Mouse (Mus musculus): ENCODE results near the gene Rnf144a. TPM values are rescaled to one million over a fixed set of nuclear protein-coding genes. Genes with fewer than 3 reads are reported as not detected.

The Rnf144a gene
- polyA plus RNA-seq, 1 experiment from 2014 or later, result 19.2 TPM

GRCm38 (mm10) chr12:26289200-26289599, 125.9 kb downstream of the Rnf144a start:
- Histone ChIP-seq H3K9ac (no peak overlapping the region), H3K27ac (no peak overlapping the region), H3K9me3 (ENCODE audit: control insufficient read depth, low read length) (no peaks in the 10 kb centered on the region), H3K4me1 (replicated peaks; ENCODE audit: control insufficient read depth, insufficient read depth, low read length) (no peaks in the 10 kb centered on the region), H3K4me3 (replicated peaks; ENCODE audit: low read length) (no peak overlapping the region), H3K36me3 (replicated peaks; ENCODE audit: control insufficient read depth, insufficient read depth) (no peaks in the 10 kb centered on the region), H3K4me2 (replicated peaks) (no peak overlapping the region), H3K27me3 (ENCODE audit: control insufficient read depth, insufficient read depth, low read length) (no peaks in the 10 kb centered on the region)
- ATAC-seq (ENCODE audit: low FRiP score), result no peak
- 77% methylated on average over 2 of the region's 2 CpGs for WGBS
- DNase-seq (ENCODE audit: low spot score), result no peak

GRCm38 (mm10) chr12:26288347-26288746, 126.7 kb downstream of the Rnf144a start:
- H3K27ac ChIP-seq, result no peak overlapping the region
- H3K4me1 ChIP-seq (replicated peaks; ENCODE audit: control insufficient read depth, insufficient read depth, low read length), result no peaks in the 10 kb centered on the region
- WGBS, result 89% methylated on average over 1 of the region's 1 CpGs
- no peak overlapping the region for H3K4me3 ChIP-seq (replicated peaks; ENCODE audit: low read length)
- no peak overlapping the region for H3K9ac ChIP-seq
- H3K36me3 ChIP-seq (replicated peaks; ENCODE audit: control insufficient read depth, insufficient read depth), result no peaks in the 10 kb centered on the region
- ATAC-seq (ENCODE audit: low FRiP score), result no peak
- H3K9me3 ChIP-seq (ENCODE audit: control insufficient read depth, low read length), result no peaks in the 10 kb centered on the region
- no peak overlapping the region for H3K4me2 ChIP-seq (replicated peaks)
- no peaks in the 10 kb centered on the region for H3K27me3 ChIP-seq (ENCODE audit: control insufficient read depth, insufficient read depth, low read length)
- no peak for DNase-seq (ENCODE audit: low spot score)

- no peaks in the 10 kb centered on the region for H3K27me3 ChIP-seq (ENCODE audit: control insufficient read depth, insufficient read depth, low read length)
- H3K9ac ChIP-seq, result 0 out of 2 replicates have a peak overlapping the region, but pooled peaks have one; percentile 13
- 55% methylated on average over 8 of the region's 8 CpGs for WGBS
- H3K4me1 ChIP-seq (replicated peaks; ENCODE audit: control insufficient read depth, insufficient read depth, low read length), result no peaks in the 10 kb centered on the region
- ATAC-seq (ENCODE audit: low FRiP score) (no peak), DNase-seq (ENCODE audit: low spot score) (no peak)
- H3K9me3 ChIP-seq (ENCODE audit: control insufficient read depth, low read length), result no peaks in the 10 kb centered on the region
- no peaks in the 10 kb centered on the region for H3K36me3 ChIP-seq (replicated peaks; ENCODE audit: control insufficient read depth, insufficient read depth)
- peak overlapping the region; percentile 62 for H3K27ac ChIP-seq
- H3K4me2 ChIP-seq (replicated peaks), result no peak overlapping the region
- no peak overlapping the region for H3K4me3 ChIP-seq (replicated peaks; ENCODE audit: low read length)
Measured at GRCm38 (mm10) chr12:26285939-26286338, 129.1 kb downstream of the Rnf144a start.

- ATAC-seq (ENCODE audit: low FRiP score) (no peak), DNase-seq (ENCODE audit: low spot score) (no peak)
- no peak overlapping the region for H3K4me3 ChIP-seq (replicated peaks; ENCODE audit: low read length)
- H3K9ac ChIP-seq, result 0 out of 2 replicates have a peak overlapping the region, but pooled peaks have one; percentile 13
- peak overlapping the region; percentile 62 for H3K27ac ChIP-seq
- no peaks in the 10 kb centered on the region for H3K9me3 ChIP-seq (ENCODE audit: control insufficient read depth, low read length)
- H3K4me2 ChIP-seq (replicated peaks), result no peak overlapping the region
- H3K4me1 ChIP-seq (replicated peaks; ENCODE audit: control insufficient read depth, insufficient read depth, low read length), result no peaks in the 10 kb centered on the region
- H3K36me3 ChIP-seq (replicated peaks; ENCODE audit: control insufficient read depth, insufficient read depth), result no peaks in the 10 kb centered on the region
- WGBS, result 75% methylated on average over 3 of the region's 3 CpGs
- H3K27me3 ChIP-seq (ENCODE audit: control insufficient read depth, insufficient read depth, low read length), result no peaks in the 10 kb centered on the region
Measured at GRCm38 (mm10) chr12:26285460-26285859, 129.6 kb downstream of the Rnf144a start.

- 73% methylated on average over 3 of the region's 3 CpGs for WGBS
- H3K27ac ChIP-seq, result no peak overlapping the region
Measured at GRCm38 (mm10) chr12:26280719-26281480, 134.2 kb downstream of the Rnf144a start.

GRCm38 (mm10) chr12:26277002-26277669, 137.9 kb downstream of the Rnf144a start:
- peak; percentile 46; the same call in 1 of the 2 replicates for ATAC-seq (ENCODE audit: low FRiP score)
- Histone ChIP-seq H3K4me2 (replicated peaks) (no peak overlapping the region), H3K36me3 (replicated peaks; ENCODE audit: control insufficient read depth, insufficient read depth) (no peaks in the 10 kb centered on the region), H3K27me3 (ENCODE audit: control insufficient read depth, insufficient read depth, low read length) (no peaks in the 10 kb centered on the region; the same call in 1 of the 2 replicates), H3K27ac (0 out of 2 replicates have a peak overlapping the region, but pooled peaks have one; percentile 39), H3K9ac (no peak overlapping the region), H3K9me3 (ENCODE audit: control insufficient read depth, low read length) (no peaks in the 10 kb centered on the region), H3K4me3 (replicated peaks; ENCODE audit: low read length) (no peak overlapping the region), H3K4me1 (replicated peaks; ENCODE audit: control insufficient read depth, insufficient read depth, low read length) (peaks cover 4% of the 10 kb centered on the region; the same call in 1 of the 2 replicates)
- peak; percentile 88 for DNase-seq (ENCODE audit: low spot score)
- 33% methylated on average over 7 of the region's 7 CpGs for WGBS

More at GRCm38 (mm10) chr12:26280719-26281480, 134.2 kb downstream of the Rnf144a start:
- Histone ChIP-seq H3K36me3 (replicated peaks; ENCODE audit: control insufficient read depth, insufficient read depth) (no peaks in the 10 kb centered on the region), H3K4me3 (replicated peaks; ENCODE audit: low read length) (no peak overlapping the region), H3K9me3 (ENCODE audit: control insufficient read depth, low read length) (no peaks in the 10 kb centered on the region), H3K9ac (no peak overlapping the region), H3K4me2 (replicated peaks) (no peak overlapping the region), H3K4me1 (replicated peaks; ENCODE audit: control insufficient read depth, insufficient read depth, low read length) (peaks cover 4% of the 10 kb centered on the region; the same call in 1 of the 2 replicates), H3K27me3 (ENCODE audit: control insufficient read depth, insufficient read depth, low read length) (no peaks in the 10 kb centered on the region; the same call in 1 of the 2 replicates)
- no peak for ATAC-seq (ENCODE audit: low FRiP score)
- no peak for DNase-seq (ENCODE audit: low spot score)

- Histone ChIP-seq H3K27me3 (ENCODE audit: control insufficient read depth, insufficient read depth, low read length) (no peaks in the 10 kb centered on the region; the same call in 1 of the 2 replicates), H3K36me3 (replicated peaks; ENCODE audit: control insufficient read depth, insufficient read depth) (no peaks in the 10 kb centered on the region), H3K9ac (no peak overlapping the region), H3K4me1 (replicated peaks; ENCODE audit: control insufficient read depth, insufficient read depth, low read length) (peaks cover 4% of the 10 kb centered on the region; the same call in 1 of the 2 replicates), H3K9me3 (ENCODE audit: control insufficient read depth, low read length) (no peaks in the 10 kb centered on the region), H3K4me2 (replicated peaks) (no peak overlapping the region), H3K4me3 (replicated peaks; ENCODE audit: low read length) (no peak overlapping the region), H3K27ac (no peak overlapping the region)
- ATAC-seq (ENCODE audit: low FRiP score), result peak; percentile 11; the same call in 1 of the 2 replicates
- WGBS, result 75% methylated on average over 2 of the region's 2 CpGs
- DNase-seq (ENCODE audit: low spot score), result no peak
Measured at GRCm38 (mm10) chr12:26276556-26276955, 138.5 kb downstream of the Rnf144a start.
